Mouse (Mus musculus) layer of hippocampus, adult 9-11 months (tissue): ENCODE measurements around the gene Pibf1.

Source experiments
- DNase-seq: peaks from one replicate; pipeline ENCODE4 v3.0.0; 2022

The Pibf1 gene

GRCm38 (mm10) chr14:99274056-99274455 is 174.8 kb downstream of the Pibf1 start:
- no peak for DNase-seq

- no peak for DNase-seq
Measured at GRCm38 (mm10) chr14:99275827-99276226, 176.6 kb downstream of the Pibf1 start.

- no peak for DNase-seq
Measured at GRCm38 (mm10) chr14:99278312-99278711, 179.1 kb downstream of the Pibf1 start.

GRCm38 (mm10) chr14:99278763-99279486 is 179.7 kb downstream of the Pibf1 start:
- no peak for DNase-seq

- no peak for DNase-seq
Measured at GRCm38 (mm10) chr14:99280399-99280798, 181.2 kb downstream of the Pibf1 start.

- DNase-seq, result no peak
Measured at GRCm38 (mm10) chr14:99280825-99281433, 181.7 kb downstream of the Pibf1 start.

- DNase-seq, result no peak
Measured at GRCm38 (mm10) chr14:99285486-99285885, 186.3 kb downstream of the Pibf1 start.

GRCm38 (mm10) chr14:99292176-99292575 is 193.0 kb downstream of the Pibf1 start:
- no peak for DNase-seq

GRCm38 (mm10) chr14:99294424-99294823 is 195.2 kb downstream of the Pibf1 start:
- no peak for DNase-seq

- no peak for DNase-seq
Measured at GRCm38 (mm10) chr14:99295606-99296341, 196.6 kb downstream of the Pibf1 start.

GRCm38 (mm10) chr14:99298385-99299021 is 199.3 kb downstream of the Pibf1 start, which contains the start of gene Klf5:
Gene Klf5, plus strand, starts transcription at chr14:99298691.
- DNase-seq, result peak; percentile 91

- peak; percentile 42 for DNase-seq
Measured at GRCm38 (mm10) chr14:99299022-99299481, 199.8 kb downstream of the Pibf1 start.

- peak; percentile 21 for DNase-seq
Measured at GRCm38 (mm10) chr14:99299701-99300191, 200.5 kb downstream of the Pibf1 start.

GRCm38 (mm10) chr14:99301472-99301871 is 202.2 kb downstream of the Pibf1 start:
- DNase-seq, result no peak
